Mouse (Mus musculus) neural tube, embryonic 15.5 days (tissue): Measurements from ENCODE around the gene Tex48. TPM values are rescaled to one million over a fixed set of nuclear protein-coding genes. Genes with fewer than 3 reads are reported as not detected.

ENCODE experiments used
- ATAC-seq: fragments of 200-750 bp; cut with Nextera tagmentation; 2 replicates; pipeline ENCODE4 v1.8.0; 2017; ENCODE audit warnings: mild to moderate bottlenecking, moderate TSS enrichment, moderate library complexity; ENCODE audit not compliant: low FRiP score
- H3K27ac ChIP-seq: fragments of 300-500 bp; sonication (generic); replicated peaks from 2 replicates; pipeline ENCODE4 v1.5.1; 2015; ENCODE audit warnings: mild to moderate bottlenecking, inconsistent platforms
- H3K27me3 ChIP-seq: fragments of 300-500 bp; sonication (generic); replicated peaks from 2 replicates; pipeline ENCODE4 v1.6.1; 2015; ENCODE audit warnings: inconsistent platforms
- H3K36me3 ChIP-seq: fragments of 300-500 bp; sonication (generic); 2 replicates; pipeline ENCODE4 v1.6.1; 2015; ENCODE audit warnings: inconsistent platforms
- H3K4me1 ChIP-seq: fragments of 300-500 bp; sonication (generic); 2 replicates; pipeline ENCODE4 v1.6.1; 2015; ENCODE audit warnings: inconsistent platforms
- H3K4me2 ChIP-seq: fragments of 300-500 bp; sonication (generic); 2 replicates; pipeline ENCODE4 v1.6.1; 2015; ENCODE audit warnings: inconsistent platforms, mild to moderate bottlenecking, moderate library complexity
- H3K4me3 ChIP-seq: fragments of 300-500 bp; sonication (generic); replicated peaks from 2 replicates; pipeline ENCODE4 v1.5.1; 2015; ENCODE audit warnings: mild to moderate bottlenecking, inconsistent platforms
- H3K9ac ChIP-seq: fragments of 300-500 bp; sonication (generic); replicated peaks from 2 replicates; pipeline ENCODE4 v1.6.1; 2015; ENCODE audit warnings: mild to moderate bottlenecking, inconsistent platforms
- H3K9me3 ChIP-seq: fragments of 300-500 bp; sonication (generic); replicated peaks from 2 replicates; pipeline ENCODE4 v1.6.1; 2016; ENCODE audit warnings: inconsistent platforms
- WGBS: fragments of 180-500 bp; shearing (Covaris S2); methylation state at CpG from one replicate; pipeline ENCODE4 v1.1.7; 2015; ENCODE audit warnings: mixed read lengths; 5-methylcytosine and 5-hydroxymethylcytosine counted together
- polyA plus RNA-seq: library from polyadenylated mRNA; unstranded; fragments of >200 nt; fragmentation: Nextera tagmentation; extraction: Ambion mirVana; gene quantifications from 2 replicates; pipeline ENCODE4 v1.2.1, GENCODE M21; 2015

Gene Tex48
- polyA plus RNA-seq, 1 experiment from 2014 or later = not detected

DNA sequence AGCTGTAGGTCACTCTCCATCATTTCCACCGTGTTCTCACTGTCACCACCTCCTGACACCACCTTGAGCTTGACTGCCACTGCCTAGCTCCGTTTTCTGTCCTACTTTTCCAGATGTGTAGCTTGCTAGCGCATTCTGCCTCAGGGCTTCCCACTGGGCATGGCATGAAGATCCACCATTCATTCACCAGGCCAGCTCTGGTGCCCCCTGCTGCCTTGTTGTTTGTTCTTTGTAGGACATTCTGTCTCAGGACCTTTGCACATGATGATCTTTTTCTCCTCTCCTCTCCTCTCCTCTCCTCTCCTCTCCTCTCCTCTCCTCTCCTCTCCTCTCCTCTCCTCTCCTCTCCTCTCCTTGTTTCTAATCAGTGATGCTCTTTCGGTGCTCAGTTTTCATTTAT is 59.5 kb downstream of the Tex48 start:
- H3K4me1 ChIP-seq = peaks cover 18% of the 10 kb centered on the region
- 87% methylated on average over 4 of the region's 4 CpGs for WGBS
- H3K4me3 ChIP-seq = no peak overlapping the region
- H3K9ac ChIP-seq = no peak overlapping the region
- H3K27ac ChIP-seq = no peak overlapping the region
- no peaks in the 10 kb centered on the region for H3K36me3 ChIP-seq
- no peak overlapping the region for H3K4me2 ChIP-seq
- H3K9me3 ChIP-seq = no peaks in the 10 kb centered on the region
- H3K27me3 ChIP-seq = no peaks in the 10 kb centered on the region
- ATAC-seq = no peak

DNA sequence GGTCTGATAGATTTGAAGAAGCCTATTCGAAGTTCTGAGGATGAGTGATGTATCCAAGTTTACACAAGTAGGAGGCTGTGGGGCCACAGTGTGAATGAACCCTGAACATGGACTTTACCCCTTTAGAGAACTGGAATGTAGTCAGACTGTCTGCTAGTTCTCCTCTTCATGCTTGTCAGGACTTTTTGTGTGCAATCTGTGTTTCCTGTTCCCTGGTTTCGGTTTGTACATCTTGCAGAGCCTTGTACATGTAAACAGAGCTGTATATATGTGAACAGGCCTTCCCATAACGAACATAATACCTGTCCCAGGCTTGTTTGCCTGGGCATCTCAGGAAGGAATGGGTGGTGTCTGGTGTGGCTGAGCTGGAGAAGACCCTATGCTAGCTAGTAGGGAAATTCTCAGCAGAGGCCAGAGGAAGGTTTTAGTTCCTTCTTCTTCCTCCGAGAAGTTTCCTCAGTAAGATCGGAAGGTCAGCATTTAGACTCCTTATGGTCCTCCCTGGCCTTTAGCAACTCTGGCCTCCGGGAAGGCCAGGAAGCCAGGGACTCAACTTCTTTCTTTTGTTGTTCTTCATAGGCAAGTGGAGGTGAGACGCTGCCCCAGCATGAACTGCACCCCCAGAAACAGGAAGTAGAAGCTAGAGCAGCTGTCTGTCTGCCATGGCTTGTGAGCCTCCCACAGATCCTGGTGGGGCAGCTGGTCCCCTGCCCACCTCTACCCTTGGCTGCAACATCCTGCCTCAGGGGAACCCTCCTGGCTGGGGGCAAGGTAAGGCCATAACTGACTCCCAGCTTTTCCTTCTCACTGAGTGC is 60.2 kb downstream of the Tex48 start:
- no peak overlapping the region for H3K27ac ChIP-seq
- no peak for ATAC-seq

DNA sequence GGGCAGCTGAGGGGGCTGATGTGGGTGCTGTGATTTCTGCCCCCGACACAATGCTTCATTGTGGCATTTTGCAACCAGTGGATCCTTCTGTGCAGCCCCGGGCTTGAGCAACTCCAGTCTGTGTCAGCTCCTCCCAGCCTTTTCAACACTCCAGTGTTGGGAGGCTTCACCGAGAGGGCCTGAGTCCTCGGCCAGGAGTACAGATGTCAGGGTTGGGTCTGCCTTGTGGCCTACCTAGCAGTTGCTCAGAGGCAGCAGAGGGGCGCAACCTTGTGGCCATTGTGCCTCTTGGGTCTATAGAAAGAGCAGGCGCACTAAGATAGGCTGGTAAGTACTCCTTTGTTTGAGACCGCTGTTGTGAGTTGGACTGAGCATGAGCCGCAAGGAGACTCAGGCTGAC is 62.1 kb downstream of the Tex48 start:
- no peak for ATAC-seq
- Histone ChIP-seq H3K9me3 (no peaks in the 10 kb centered on the region), H3K4me2 (no peak overlapping the region), H3K4me3 (no peak overlapping the region), H3K9ac (no peak overlapping the region), H3K4me1 (peaks cover 21% of the 10 kb centered on the region), H3K27me3 (0 out of 2 replicates have a peak, but pooled peaks cover 3% of the 10 kb centered on the region), H3K27ac (no peak overlapping the region), H3K36me3 (no peaks in the 10 kb centered on the region)
- 68% methylated on average over 8 of the region's 8 CpGs for WGBS

More for the DNA sequence above, 60.2 kb downstream of the Tex48 start:
- Histone ChIP-seq H3K4me1 (peaks cover 21% of the 10 kb centered on the region), H3K4me2 (no peak overlapping the region), H3K36me3 (no peaks in the 10 kb centered on the region), H3K4me3 (no peak overlapping the region), H3K9ac (no peak overlapping the region), H3K27me3 (0 out of 2 replicates have a peak, but pooled peaks cover 3% of the 10 kb centered on the region), H3K9me3 (no peaks in the 10 kb centered on the region)
- 85% methylated on average over 7 of the region's 7 CpGs for WGBS

DNA sequence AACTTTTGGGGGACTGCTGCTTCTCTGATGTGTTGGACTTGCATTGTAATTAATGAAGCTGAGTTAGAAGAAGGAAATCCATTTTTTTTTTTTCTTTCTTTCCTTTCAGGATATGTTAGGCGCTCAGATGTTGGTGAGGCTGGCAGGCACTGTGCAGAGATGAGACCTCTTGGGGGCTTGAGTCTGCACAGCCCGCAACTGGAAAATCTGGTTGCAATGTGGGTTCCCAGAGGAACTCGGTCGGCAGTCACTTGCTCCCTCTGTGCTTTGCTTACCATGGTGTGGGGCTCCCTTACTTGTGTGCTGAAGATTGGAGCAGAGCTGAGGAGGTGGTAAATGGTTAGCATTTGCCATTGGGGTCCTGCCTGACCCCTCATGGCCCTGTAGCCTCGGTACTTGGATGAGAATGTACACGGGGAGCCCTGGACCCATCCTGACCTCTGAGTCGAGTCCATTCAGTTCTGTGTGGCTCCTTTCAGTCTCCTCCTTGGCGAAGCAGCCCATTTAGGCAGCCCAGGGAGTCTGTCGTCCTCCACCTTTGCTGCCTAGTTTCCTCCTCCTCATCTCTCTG is 63.0 kb downstream of the Tex48 start:
- Histone ChIP-seq H3K9me3 (no peaks in the 10 kb centered on the region), H3K4me3 (peak overlapping the region; percentile 64), H3K27me3 (0 out of 2 replicates have a peak, but pooled peaks cover 3% of the 10 kb centered on the region), H3K4me1 (peaks cover 21% of the 10 kb centered on the region), H3K27ac (no peak overlapping the region), H3K9ac (peak overlapping the region; percentile 68), H3K36me3 (no peaks in the 10 kb centered on the region), H3K4me2 (peak overlapping the region; percentile 83)
- WGBS = 35% methylated on average over 9 of the region's 9 CpGs
- peak; percentile 30 for ATAC-seq

DNA sequence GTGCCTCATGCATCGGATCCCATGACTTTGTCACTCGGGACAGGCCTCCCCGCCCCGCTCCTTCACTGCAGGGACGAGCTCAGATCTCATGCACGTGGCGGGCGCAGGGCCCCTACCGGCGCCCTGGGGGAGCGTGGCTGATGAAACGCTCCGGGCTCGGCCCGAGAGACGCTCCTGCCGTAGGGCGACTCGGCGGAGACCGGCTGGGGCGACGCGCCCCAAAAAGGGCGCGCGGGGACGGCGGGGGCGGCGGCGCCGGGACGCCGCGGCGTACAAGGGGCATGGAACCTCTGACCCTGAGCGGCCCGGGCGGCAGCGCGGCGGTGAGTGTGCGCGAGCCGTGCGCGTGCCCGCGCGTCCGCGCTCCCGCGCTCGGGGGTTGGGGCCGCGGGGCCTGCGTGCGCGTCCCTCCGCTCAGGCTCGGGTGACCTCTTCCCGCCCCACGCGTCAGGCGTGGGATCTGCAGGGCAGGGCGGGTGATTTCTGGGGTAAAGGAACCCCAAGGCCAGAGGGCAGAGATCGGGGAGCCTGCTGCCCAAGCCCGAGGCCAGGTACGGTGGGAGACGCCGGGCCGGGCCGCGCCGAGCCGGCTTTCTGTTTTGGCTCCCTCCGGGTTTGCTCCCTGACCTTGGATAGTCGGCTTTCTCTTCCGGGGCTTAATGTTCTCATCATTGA is 63.7 kb downstream of the Tex48 start, which contains the start of gene Tmem268:
Gene Tmem268, plus strand, starts transcription at position 375 of the 675 bp plus-strand sequence.
- 0 out of 2 replicates have a peak, but pooled peaks cover 3% of the 10 kb centered on the region for H3K27me3 ChIP-seq

DNA sequence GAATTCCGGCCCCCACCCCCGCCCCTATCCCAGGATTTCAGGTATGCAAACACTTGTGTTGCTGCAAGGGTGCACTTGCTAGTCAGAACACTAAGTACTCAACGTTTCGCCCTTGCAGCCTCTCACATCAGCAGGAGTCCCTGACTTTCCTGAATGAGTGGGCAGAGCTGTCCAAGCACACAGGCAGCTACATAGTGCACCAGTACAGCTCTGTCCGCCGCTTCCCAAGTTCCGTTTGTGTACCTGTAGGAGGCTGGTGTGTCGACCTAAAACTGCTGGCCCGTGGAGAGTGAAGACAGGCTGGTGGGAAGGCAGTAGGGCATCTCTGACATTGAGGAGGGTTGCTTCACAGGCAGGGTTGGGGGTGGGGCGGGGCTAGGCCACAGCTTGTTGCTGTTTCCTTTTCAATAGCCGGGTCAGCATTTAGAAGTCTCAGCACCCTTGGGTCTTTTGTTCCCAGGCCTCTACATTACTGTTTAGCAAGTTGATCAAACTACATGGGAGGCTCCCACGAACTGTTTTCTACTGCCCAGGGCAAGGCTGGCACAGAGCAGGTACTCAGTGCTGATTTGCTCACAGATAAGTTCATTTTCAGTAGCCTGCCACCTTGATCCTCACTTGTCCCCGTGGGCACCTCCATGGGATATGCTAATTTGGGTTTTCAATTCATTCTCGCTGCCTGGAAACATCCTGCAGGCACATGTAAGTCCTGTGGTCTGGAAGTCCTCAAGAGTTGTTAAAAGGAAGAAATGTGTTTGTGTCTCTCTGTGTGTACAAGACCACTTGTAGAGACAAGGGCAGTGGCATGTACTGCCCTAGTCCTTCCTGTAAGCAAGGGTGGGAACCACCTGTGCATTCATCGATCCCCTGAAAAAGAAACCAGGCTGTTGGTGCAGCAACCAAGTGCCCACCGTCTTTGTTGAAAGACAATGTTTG is 64.8 kb downstream of the Tex48 start:
- WGBS = 28% methylated on average over 16 of the region's 16 CpGs
- peaks cover 21% of the 10 kb centered on the region for H3K4me1 ChIP-seq
- peak overlapping the region; percentile 83 for H3K4me2 ChIP-seq
- H3K27me3 ChIP-seq = 0 out of 2 replicates have a peak, but pooled peaks cover 3% of the 10 kb centered on the region
- ATAC-seq = no peak
- H3K27ac ChIP-seq = no peak overlapping the region
- no peaks in the 10 kb centered on the region for H3K9me3 ChIP-seq
- H3K36me3 ChIP-seq = peaks cover 8% of the 10 kb centered on the region
- H3K9ac ChIP-seq = no peak overlapping the region
- 0 out of 2 replicates have a peak overlapping the region, but pooled peaks have one; percentile 64 for H3K4me3 ChIP-seq

More for the DNA sequence above, 63.7 kb downstream of the Tex48 start, which contains the start of gene Tmem268:
- peak within 1 kb of the TSS; percentile 68 for H3K9ac ChIP-seq
- ATAC-seq = peak; percentile 81
- H3K4me1 ChIP-seq = peaks cover 21% of the 10 kb centered on the region
- H3K27ac ChIP-seq = peak within 1 kb of the TSS; percentile 51; the same call in 1 of the 2 replicates
- H3K36me3 ChIP-seq = no peaks in the 10 kb centered on the region
- H3K4me2 ChIP-seq = peak within 1 kb of the TSS; percentile 83
- H3K9me3 ChIP-seq = no peaks in the 10 kb centered on the region
- peak within 1 kb of the TSS; percentile 64 for H3K4me3 ChIP-seq
- under 1% methylated on average over 72 of the region's 81 CpGs for WGBS

Other genes starting within 250 kb of the Tex48 start
- 3.1 and 7.3 TPM in 2 replicates for gene Akna, start 219.1 kb downstream of the Tex48 start, polyA plus RNA-seq
- 5.5 and 5.6 TPM in 2 replicates for gene Whrn, start 126.4 kb downstream of the Tex48 start, polyA plus RNA-seq
- 402 and 431 TPM in 2 replicates for gene Atp6v1g1, start 77.7 kb downstream of the Tex48 start, polyA plus RNA-seq
- 4.9 and 7.0 TPM in 2 replicates for gene Tmem268, start 63.6 kb downstream of the Tex48 start, polyA plus RNA-seq
- gene Gm11213, start 17.2 kb downstream of the Tex48 start, polyA plus RNA-seq = not detected in 2 replicates
- not detected in 2 replicates for gene Gm11214, start 41.0 kb upstream of the Tex48 start, polyA plus RNA-seq
- gene Tnfsf15, start 122.7 kb upstream of the Tex48 start, polyA plus RNA-seq = not detected in 2 replicates
- 0.24 TPM in 1 of 2 replicates, not detected in the other for gene Tnfsf8, start 238.9 kb upstream of the Tex48 start, polyA plus RNA-seq